Mouse (Mus musculus) neutrophil, adult 5-6 weeks (primary cell): ENCODE results near the gene Btg4. TPM values are rescaled to one million over a fixed set of nuclear protein-coding genes. Genes with fewer than 3 reads are reported as not detected.

Source experiments
- ATAC-seq: fragments of 151-379, 151-347 bp; 2 replicates; pipeline ENCODE4 v1.8.0; 2017; ENCODE audit warnings: mild to moderate bottlenecking, moderate TSS enrichment; ENCODE audit not compliant: insufficient number of reproducible peaks, poor library complexity, low FRiP score, severe bottlenecking; ENCODE audit errors: extremely low read depth
- total RNA-seq: library from RNA; stranded (forward); fragments of 200-1000 nt; gene quantifications from 2 replicates; pipeline ENCODE4 v1.2.3, GENCODE M21; 2017

Gene Btg4
- total RNA-seq, 1 experiment from 2014 or later = not detected

DNA sequence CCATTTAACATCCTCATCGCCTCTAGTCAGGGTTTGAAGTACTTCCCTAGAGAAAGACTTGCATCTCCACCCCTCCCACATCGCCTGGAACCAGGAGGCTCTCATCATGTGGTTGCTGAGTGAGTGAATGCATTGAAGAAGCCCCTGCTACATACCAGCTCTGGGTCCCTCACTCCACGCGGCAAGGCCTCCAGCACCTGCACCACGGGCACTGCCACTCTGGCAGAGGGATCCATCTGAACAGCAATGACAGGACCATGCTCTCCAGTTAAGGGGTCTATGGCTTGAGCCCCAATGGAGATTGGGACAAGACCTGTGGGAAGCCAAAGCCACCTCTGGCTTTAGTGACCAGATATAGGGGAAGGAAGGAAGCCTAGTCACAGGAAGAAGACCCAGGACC lies 86.6 kb downstream of the Btg4 start:
- ATAC-seq = no peak

DNA sequence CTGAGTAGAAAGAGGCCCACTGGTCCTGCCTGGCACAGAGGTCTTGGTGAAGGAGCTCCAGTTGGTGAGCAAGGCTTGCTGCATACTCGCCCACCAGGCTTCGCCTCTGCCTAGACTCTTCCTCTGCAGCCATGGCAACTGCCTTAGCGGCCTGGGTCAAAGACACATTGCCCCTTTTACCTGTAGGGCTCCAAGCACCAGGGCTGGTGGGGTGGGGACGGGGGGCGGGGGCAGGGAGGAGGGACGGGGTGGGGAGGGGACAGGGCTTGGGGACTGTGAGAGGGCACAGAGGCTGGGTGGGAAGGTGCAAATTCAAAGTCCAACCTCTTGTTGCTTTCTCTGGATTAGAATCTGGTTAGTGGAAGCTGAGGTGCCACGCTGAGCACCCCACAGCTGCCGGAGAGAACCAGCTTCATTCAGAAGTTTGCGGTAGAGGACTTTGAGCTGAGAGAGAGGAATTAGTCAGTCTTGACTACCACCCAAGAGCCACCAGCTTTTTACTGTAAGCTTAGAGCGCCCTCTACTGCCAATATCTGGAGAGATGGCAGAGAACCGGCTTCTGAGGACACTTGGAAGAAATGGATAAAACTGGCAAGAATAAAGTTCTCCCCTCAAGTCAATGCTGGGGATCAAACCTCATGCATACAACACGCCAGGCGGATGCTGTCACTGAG lies 91.5 kb downstream of the Btg4 start:
- ATAC-seq = no peak

DNA sequence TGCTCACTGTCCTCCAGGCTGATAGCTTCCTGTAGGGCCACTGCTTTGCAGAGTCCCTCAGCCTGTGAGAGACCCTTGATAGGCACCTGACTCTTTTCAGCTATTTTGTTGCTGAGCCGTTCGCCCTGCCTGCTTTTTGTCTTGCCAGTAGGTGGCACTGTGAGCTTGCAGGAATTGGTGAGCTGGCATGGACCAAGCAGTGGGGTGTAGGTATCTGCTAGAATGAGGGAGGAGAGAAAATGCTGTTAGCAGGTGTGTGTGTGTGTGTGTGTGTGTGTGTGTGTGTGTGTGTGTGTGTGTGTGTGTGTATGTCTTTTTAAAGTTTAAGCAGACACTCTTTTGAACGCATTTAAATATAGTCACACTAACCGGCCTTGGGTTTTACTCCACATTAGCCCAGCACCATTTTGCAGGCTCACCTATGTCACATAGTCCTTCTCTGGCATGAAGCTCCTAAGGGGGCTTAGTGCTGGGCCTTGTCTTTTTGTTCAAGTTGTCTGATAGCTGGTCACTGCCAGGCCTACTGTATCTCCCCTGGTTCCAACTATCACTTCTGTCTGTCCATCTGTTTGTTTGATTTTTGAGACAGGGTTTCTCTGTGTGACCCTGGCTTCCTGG lies 101.2 kb downstream of the Btg4 start:
- ATAC-seq = peak; percentile 84

DNA sequence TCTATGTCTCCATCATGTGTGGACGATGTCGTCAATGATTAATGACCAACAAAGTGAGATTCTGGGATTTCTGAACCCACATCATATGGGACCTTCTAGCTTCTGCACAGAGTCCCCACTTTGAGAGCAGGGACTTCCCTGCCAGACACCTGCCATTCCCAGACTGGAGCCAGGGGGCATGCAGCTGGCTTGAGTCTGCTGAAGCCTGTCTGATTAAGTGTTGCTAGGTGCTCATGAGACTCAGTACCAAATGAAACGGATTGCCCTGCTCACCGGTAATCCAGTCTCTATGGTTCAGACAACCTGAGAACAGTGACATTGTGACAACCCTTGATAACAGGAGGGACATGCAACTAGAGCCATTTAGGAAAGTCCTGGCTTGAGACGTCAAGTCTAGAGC lies 103.3 kb downstream of the Btg4 start:
- no peak for ATAC-seq

DNA sequence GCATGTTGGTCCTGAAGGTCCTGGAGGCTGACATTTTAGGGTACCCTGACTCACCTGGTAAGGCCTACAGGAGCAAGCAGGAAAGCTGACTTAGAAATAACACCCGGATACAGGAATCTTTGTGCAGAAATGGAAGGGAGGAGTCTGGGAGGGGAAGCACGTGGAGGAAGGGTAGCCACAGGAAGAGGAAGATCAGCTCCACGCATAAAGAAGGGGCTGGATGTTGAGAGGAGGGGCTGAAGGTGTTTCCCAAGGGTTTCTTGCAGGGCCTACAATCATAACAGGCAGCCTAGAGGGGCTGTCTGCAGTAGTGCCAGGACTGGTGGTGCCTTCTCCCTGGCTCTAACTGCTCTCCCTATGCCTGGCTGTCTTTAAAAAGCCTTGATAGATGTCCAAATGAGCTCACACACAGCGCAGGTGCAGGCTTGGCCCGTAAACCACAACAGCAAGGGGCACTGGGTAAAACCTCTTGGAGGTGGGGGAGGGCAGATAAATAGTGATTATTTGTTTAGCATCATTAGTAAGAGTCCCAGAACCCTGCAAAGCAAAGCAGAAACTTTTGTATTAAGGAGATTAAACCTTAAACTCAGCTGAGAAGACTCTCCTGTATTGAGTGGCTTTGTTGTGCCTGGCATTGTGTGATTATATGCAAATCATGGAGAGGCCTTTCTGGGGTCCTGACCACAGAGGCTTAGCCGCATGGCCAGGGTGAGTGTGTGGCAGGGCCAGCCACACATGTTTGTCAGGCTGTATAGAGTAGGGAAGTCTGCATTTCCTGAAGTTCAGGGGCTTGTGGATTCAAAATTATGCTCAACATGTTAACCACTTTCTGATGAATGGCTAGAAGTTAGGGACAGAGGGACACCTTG lies 104.8 kb downstream of the Btg4 start, which contains the start of gene Gm32742:
TSS of gene Gm32742 (minus strand) at position 206 of the 869 bp plus-strand sequence.
- no peak for ATAC-seq

DNA sequence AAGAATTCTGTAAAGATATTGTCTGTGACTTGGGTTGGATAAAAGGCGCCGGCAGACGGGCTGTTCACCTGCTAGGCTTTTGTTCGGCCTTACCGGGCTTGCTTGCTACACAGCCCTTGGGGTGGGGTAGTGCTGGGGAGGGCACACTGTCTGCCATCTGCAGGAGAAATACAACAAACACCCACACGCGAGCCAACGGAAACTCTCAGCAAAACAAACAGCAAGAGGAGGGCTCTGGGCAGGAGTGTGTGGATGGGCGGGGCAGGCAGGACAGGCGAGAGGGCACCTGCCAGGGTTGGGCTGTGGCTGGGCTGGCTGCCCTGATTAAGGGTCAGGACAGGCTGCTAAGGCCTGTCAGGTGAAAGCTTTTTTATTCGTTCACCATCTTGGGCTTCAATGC lies 107.3 kb downstream of the Btg4 start:
- ATAC-seq = peak; percentile 48; the same call in 1 of the 2 replicates

DNA sequence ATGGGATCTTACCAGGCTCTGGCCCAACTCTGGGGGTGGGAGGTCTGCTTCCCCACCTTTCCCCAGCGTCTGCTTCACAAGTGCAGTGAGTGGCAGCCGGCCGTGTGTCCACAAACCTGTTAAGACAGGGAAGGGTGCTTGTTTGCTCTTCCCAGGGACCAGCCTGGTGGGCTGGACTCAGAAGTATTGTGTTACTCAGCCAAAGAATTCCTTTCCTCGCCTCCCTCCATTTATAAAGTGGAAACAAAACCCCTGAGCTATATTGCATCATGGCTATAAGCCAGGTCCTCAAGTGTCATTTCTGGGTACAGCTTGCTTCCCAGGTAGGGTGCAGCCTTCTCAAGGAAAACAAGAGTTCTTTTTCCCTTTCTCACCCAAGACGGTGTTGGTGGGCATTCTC lies 108.0 kb downstream of the Btg4 start:
- ATAC-seq = no peak

DNA sequence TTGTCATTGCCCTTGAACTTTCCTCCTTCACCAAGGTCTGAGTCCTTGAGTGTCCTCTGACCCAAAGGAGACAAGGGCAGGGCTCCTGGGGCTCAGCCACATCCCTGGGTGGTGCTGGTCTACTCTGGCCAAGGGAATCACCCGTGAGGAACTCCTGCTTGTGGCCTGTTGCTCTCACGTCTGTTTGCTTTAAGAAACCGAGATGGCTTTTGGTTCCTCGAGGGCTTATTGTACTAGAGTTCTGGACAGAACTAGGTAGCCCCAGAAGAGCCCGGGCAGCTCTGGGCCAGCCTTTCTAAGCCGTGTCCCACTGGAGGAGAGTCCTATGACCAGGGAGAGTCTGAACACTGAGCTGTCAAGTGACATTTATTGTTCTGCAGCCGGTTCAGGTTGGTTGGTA lies 108.4 kb downstream of the Btg4 start:
- no peak for ATAC-seq

Other genes with a start within 250 kb of the Btg4 start
- 22.0 and 26.4 TPM in 2 replicates for gene Ppp2r1b, start 215.6 kb upstream of the Btg4 start, total RNA-seq
- gene Sik2, start 51.8 kb upstream of the Btg4 start, total RNA-seq = 31.4 and 33.9 TPM in 2 replicates
- 0.86 and 1.4 TPM in 2 replicates for gene Layn, start 16.2 kb downstream of the Btg4 start, total RNA-seq
- not detected in 2 replicates for gene 4833427G06Rik, start 41.2 kb downstream of the Btg4 start, total RNA-seq
- gene Gm32742, start 104.6 kb downstream of the Btg4 start, total RNA-seq = not detected in 2 replicates
- 296 and 308 TPM in 2 replicates for gene Pou2af1, start 152.8 kb downstream of the Btg4 start, total RNA-seq
- not detected in 2 replicates for gene Colca2, start 217.7 kb downstream of the Btg4 start, total RNA-seq